Mouse (Mus musculus) thymus, postnatal 14 days (tissue): ENCODE results near the gene Ltb.
A peak's percentile ranks its signal among the peaks of the same experiment; 100 is the strongest.

Source experiments
- DNase-seq: peaks from one replicate; pipeline ENCODE4 v3.0.0; 2021

Gene Ltb

DNA sequence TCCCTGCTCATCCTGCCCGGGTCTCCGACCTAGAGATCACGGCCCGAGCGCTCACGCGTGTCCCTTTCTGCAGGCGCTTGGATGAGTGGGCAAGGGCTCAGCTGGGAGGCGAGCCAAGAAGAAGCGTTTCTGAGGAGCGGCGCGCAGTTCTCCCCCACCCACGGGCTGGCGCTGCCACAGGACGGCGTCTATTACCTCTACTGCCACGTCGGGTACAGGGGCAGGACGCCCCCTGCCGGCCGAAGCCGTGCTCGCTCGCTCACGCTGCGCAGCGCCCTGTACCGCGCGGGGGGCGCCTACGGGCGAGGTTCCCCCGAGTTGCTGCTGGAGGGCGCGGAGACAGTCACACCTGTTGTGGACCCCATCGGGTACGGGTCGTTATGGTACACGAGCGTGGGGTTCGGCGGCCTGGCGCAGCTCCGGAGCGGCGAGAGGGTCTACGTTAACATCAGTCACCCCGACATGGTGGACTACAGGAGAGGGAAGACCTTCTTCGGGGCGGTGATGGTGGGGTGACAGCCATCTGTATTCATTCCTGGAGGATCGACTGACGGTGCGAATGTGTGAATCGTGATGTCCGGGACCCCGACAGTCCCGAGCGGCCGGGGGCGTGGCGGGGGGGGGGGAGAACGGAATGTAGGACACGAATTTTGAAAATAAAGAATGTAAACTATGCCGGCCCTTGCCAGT, 1.5 kb downstream of the Ltb start:
- peak; percentile 99 for DNase-seq

DNA sequence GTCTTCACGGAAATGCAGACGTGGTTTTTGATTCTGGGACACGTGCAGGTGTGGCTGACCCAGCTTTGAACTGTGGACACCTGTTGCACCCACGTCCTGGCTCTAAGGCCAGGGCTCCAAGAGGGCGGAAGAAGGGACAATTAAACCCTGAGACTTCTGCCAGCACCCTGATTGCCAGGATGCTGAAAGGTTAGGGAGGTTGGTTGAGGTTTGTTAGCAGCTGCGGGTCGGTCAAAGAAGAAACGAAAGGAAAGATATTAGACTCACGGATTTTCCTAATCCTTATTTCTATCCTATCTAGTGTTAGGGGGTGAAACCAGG, 2.0 kb downstream of the Ltb start:
- DNase-seq = peak; percentile 51

DNA sequence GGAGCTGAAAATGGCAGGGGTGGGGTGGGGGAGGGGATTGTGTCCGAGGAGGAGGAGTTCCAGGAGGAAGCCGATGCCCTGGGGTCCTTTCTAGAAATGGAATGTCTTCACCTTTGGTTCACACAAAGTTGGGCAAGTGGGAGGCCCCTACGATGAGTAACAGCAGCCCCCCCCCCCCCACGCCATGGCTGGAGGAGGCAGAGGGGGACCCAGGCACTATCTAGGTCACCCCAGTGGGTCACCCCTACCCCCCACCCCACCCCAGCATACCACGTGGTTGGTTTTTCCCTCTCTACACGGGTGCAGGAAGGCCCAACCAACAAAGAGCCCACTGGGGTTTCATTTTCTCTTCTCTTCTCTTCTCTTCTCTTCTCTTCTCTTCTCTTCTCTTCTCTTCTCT, 2.9 kb downstream of the Ltb start:
- peak; percentile 45 for DNase-seq

DNA sequence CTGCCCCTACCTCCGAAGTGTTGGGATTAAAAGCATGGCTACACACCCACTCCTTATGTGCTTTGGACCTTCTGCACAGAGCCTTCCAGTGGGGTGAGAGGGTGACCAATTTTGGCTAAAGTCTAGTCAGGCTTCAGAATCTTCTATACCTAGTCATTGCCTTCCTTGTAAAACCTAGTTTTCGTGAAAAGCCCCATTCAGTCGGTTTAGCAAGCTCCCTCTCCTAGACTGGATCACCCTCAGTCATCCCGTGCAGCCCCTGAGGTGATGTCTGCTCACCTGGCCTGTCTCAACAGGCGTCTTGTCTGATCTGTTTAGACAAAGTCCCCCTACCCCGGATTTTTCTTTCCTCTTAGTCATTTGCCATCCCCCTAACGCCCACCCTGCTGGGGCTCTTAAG, 3.8 kb downstream of the Ltb start:
- DNase-seq = peak; percentile 16

DNA sequence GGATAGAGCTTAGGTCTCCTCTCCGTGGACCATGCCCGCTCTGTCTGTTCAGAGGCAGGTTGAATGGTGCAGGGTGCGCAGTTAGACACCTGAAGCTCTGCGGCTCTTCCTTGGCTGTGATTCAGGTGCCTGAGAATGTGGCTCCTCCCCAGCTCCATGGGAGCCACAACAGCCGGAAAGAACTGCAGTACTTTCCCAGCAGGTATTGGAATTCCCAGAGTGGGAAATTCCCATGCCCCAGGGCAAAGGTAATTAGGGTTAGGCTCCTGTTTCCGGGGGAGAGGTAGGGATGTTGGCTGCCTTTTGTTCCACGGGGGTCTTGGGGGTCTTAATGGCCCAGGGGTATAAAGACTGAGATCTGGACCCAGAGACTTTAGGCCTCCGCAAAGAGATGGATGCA, 4.7 kb downstream of the Ltb start:
- DNase-seq = no peak

DNA sequence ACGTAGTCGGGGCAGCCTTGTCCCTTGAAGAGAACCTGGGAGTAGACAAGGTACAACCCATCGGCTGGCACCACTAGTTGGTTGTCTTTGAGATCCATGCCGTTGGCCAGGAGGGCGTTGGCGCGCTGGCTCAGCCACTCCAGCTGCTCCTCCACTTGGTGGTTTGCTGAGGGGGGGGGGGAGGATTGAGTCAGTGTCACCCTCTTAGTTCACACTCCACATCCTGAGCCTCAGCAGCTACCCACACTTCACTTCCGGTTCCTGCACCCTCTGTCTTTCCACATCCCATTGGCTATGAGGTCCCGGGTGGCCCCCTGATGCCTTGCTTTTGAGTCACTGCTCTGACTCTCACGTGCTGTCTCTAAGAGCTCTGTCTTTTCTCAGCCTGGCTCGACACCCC, 6.2 kb downstream of the Ltb start:
- peak; percentile 87 for DNase-seq

DNA sequence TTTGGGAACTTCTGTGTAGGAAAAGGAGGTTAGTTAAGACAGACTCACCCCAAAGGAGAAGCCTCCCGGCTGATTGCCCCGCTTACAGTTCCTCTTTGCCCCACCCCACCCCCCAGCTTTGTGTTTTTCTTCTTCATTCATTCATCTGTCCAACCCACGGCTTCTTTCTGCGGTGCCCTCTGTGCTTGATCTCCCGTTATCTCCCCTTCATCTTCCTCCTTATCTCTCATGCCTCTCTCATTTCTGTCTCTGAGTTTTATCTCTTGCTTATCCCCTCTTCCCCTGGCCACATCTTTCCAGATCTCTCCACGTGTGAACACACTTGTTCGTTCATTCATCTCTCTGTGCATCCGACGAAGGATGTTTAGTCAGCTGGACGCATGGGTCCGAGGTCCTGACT, 6.9 kb downstream of the Ltb start:
- DNase-seq = peak; percentile 45

DNA sequence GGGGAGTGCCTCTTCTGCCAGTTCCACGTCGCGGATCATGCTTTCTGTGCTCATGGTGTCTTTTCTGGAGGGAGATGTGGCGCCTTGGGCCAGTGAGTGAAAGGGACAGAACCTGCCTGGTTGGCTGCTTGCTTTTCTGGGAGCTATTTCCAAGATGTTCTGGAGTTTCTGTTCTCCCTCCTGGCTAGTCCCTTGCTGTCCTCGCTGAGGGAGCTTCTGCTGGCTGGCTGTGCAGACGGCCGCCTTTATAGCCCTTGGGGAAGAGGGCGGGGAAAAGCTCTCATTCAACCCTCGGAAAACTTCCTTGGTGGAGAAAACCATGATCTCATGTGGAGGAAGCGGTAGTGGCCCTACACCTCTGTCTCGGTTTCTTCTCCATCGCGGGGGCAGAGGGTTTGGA, 7.5 kb downstream of the Ltb start, which contains the start of gene Tnf:
TSS of gene Tnf (minus strand) at position 221 of the 400 bp plus-strand sequence.
- DNase-seq = peak; percentile 75

DNA sequence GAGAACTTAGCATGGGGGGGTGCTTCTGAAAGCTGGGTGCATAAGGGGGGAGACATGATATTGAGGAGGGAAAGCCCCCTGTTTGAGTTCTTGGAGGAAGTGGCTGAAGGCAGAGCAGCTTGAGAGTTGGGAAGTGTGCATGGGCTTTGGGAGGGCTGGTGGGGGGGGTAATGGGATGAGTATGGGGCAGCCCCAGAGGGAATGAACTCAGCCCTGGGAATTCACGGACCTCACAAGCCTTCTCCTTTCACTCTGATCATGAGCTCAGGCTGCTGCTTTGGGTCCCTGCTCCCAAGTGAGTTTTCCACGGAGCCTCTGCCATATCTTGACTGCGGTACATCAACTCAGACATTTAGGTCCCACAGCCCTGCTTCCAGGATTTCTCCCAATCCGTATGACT, 8.2 kb downstream of the Ltb start:
- no peak for DNase-seq

DNA sequence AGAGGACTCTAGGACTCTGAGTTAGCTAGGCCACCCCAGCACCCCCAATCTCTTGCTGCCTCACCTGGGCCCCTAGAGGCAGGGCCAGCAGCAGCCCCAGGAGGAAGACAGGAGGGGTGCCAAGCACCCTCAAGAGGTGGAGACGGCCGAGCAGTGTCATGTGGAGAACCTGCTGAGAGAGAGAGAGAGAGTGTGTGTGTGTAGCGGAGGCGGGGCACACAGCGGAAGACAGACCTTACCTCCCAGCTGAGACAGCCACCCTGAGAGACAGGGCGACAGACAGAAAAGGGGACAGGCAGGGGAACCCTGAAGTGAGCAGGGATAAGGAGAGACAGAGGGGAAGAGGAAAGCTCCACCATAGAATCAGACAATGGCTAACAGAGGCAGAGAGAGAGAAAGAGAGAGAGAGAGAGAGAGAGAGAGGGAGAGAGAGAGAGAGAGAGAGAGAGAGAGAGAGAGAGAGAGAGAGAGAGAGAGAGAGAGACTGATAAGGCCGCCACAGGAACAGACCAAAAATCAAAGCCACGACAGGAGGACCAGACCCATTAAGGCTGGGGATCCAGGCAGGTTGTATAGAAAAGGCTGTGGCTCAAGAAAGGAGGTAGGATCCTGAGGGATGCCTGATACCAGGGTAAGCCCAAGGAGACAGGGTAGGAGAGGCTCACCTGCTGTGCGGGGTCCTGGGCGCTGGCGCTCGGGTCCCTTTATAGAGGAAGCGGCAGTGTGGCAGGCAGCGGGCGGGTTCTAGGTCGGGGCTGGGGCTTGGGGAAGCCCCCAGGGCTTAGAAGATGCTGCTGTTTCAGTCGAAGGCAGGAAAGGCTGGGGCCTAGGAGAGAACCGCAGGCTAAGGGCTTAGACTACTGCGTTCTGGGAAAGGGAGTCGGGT, 10.5 kb downstream of the Ltb start, which contains the start of gene Lta:
TSS of gene Lta (minus strand) at position 858 of the 886 bp plus-strand sequence.
- peak; percentile 84 for DNase-seq

DNA sequence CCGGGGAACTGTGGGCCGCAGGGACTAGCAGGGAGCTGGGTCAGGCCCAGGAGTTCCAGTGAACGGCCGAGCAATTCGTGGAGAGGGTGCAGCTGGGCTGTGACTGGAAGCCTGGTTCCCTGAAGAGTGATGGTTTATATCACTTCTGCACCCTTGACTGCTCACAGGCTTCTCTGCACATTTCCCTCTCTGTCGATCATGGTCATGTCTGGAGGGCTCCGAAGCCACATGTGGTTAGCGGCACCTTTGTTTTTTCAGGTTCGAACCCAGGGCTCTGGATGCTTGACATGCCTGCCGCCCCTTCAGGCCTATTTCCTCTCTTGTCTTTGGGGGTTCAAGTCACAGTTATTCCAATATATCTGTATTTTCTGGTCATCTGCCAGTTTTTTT, 11.1 kb downstream of the Ltb start:
- DNase-seq = no peak

DNA sequence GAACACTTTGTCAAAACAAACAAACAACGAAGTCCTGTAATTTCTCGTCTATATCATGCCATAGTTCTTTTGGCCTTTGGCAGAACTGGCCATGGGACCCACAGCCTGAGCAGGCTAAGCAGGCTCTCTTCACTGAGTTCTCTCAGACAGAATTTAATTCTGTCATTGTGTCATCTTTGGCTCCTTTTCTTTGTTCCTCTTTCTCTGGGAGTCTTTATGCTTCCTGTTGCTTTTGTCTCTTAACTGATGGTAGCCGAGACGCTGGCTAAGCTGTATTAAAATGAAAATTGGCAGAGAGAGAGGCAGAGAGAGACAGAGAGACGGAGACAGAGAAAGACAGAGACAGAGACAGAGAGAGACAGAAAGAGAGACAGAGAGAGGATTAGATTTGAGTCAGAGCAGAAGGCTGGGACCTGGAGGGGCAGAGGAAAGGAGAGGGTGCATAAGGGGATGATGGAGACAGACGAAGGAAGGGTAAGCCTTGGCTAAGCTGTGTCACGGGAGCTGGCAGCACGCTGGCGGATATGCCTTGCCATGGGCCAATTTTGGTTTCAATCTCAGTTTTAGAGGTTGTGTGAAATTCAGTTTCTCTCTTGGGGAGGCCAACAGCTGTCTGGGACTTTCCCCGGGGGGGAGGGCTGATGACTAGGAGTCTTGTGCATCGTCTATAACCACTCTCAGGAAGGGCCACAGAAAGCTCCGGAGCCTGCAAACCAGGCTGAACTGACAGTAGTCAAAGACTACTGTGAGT, 15.7 kb downstream of the Ltb start:
- peak; percentile 47 for DNase-seq

DNA sequence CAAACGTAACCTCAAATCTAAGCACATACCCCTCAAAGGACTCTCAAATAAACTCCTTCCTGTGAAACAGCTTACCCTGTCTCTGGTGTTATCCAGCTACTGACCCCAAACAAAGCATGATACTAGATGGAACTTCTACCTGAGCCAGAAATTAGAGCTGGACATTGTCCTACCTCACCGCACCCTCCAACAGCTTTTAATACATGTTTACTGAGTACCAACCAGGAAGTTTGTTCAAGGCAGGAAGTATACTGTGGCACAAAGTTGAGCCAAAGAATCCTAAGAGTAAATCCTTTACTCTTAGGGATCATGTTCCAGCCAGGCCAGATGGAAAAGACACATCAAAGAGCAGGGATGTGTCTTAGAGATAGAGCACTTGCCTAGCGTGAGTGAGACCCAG, 16.4 kb downstream of the Ltb start:
- DNase-seq = no peak

DNA sequence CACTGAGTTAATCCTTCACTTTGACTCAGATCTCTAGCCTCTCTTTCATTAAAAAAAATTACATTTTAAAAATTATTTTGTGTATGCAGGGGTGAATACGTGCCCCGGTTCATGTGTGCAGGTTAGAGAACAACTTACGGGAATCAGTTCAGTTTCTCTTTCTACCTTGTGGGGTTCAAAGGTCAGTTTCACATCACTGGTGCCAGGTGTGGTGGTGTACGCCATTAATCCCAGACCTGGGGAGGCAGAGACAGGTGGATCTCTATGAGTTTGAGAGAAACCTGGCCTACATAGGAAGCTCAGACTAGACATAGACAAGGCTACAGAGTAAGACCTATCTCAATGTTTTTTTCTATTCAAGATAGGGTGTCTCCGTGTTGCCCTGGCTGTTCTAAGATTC, 18.8 kb downstream of the Ltb start:
- DNase-seq = no peak

DNA sequence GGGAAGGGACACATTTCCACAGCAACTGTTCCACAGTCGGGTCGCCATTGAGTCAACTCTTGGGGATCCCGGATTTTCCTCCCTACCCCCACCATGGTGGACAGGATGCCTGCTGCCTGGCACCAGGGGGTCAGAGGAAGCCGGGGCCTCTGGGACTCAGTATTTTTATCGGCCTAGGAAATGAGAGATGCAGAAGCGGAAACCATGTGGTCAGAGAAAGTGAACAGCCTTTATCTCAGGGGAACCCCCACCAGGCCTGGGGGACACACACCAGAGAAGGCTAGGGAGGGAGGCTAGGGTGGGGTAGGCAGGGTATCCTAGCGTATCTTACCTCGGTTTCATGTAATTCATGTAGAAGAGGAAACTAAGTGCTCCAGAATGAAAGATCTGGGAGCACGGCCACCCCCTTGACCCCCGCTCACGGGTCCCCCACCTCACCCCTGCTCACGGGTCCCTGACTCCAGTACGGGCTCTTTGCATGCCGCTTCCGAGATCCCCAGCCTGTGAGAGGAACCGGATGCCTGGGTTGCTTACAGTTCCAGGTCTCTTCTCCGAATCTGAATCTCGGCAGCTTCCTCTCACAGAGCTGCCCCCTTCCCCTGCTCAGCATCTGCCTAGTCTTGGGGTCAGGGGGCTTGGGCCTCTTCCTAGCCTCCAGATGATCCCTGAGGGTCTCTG, 24.4 kb downstream of the Ltb start:
- DNase-seq = peak; percentile 63

DNA sequence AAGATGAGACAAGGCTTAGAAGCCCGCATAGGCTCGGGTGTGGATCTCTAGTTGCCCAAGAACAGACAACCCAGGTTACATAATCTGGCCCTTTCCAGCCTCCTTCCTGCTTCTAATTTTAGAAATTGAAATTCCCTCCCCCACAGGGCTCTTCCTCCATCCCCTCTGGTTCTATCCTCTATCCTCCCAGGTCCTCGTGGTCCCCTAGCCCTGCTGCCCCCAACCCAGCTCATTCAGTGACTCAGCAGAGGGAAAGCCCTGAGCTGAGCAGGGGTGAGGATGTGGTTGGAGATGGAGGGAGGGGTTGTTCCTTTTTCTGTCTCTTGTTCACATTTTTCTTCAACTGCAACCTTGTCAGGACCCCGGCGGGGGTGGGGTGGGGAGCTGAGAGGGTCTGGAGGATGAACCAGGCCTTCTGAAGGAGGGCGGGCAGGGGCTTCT, 25.4 kb downstream of the Ltb start:
- peak; percentile 81 for DNase-seq

DNA sequence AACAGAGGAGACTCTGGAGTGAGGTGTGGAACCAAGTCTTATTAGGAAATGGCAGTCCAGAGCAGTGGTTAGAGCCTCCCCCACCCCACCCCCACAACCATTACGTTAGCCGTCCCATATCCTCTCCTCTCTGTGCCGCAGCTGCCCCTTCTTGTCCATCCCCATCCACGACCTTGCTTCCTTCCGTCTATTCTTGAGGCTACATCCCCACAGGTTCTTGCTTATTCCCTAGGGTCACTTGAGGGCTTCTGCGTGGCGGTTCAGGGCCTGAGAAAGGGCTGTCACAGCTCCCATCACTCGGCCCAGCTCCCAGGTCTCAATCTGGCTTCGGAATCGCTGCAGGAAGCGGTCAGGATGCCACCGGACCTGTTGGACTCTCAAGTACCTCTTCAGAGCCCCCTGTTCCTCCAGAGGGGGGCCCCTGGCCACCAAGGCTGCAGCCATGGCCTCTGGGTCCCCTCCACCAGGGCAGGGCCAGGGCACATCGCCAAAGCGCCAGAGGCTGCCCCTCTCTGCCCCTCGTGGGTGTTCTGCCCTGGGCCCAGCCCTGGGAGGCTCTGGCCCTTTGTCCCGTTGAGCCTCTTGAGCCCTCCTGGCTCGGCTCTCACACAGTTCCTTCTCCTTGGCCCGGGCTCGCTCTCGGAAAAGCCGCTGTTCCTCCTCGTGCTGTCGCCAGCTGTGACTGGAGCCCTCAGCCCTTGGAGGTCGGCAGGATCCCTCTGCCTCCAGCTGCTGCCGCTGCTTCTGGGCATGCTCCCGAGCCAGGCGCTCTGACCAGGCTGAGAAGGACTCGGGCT, 26.1 kb downstream of the Ltb start, which contains the start of gene Gm16181:
TSS of gene Gm16181 (plus strand) at position 679 of the 797 bp plus-strand sequence.
- no peak for DNase-seq

DNA sequence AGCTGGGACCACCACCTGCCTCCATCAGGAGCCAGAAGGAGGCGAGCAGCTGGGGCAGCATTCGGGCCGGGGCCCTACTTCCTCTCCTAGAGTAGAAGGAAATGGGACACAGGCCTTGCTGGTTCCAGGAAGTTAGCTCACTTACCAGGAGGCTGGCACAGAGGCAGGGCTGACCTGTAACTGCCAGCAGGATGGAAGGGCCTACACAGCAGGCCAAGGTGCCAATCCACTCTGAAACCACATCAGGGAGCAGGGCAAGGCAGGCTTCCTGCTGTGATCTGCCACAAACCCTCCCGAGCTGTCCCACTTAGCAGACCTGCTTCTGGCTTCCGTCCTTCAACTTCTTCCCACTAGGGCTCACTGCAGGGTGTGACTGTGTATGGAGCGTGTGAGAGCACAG, 28.1 kb downstream of the Ltb start:
- DNase-seq = peak; percentile 78

DNA sequence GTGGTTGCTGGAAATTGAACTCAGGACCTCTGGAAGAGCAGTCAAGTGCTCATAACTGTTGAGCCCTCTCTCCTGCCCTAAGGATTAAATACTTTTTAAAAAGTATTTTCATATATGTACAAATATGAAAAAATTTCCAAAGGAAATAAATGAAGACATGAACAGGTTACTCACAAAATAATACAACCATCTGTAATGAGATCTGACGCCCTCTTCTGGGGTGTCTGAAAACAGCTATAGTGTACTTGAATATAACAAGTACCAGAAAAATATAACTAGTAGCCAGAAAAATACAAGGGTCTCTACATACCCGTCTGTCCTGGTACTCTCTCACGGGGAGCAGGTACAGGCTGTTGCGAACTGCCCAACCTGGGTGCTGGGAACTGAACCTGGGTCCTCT, 30.4 kb downstream of the Ltb start:
- no peak for DNase-seq

DNA sequence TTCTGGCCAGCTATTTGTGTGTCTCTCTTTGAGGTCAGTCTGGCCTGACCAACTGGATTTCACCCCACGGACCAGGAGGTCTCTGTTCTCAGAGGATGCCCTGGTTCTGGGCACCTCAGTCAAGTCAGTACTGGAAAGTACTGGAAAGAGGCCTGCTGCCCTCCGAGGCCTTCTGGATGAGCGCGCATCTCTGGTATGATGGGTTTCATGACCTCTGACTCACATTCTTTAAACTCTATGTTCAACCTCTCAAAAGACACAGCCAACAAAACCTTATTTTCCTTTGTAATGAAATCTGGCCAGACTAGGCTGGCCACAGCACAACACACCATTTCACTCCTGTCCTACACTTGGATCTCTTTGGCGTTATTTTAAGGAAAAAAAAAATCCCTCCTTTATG, 31.2 kb downstream of the Ltb start:
- DNase-seq = no peak

DNA sequence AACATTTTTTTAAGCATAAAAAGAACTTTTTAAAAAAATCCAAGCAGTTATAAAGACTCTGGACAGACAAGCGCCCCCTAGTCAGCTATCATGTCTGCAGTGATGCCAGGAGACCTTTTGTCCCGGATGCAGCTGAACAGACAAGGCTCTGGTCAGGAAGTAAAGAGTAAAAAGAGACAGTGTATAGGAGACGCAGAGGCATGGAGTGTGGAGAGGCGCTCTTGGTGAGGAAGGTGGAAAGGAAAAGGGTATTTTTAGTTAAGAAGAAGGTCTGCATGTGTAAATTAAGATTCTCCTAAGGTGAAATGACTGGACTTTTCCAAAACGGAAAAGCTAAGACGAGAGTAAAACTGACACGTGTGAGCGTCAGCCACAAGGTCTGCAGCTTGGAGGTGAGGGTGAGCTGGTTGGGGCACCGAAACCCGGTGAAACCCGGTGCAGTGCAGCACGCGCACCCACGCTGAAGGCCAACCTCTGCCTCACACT, 32.4 kb downstream of the Ltb start:
- peak; percentile 69 for DNase-seq

DNA sequence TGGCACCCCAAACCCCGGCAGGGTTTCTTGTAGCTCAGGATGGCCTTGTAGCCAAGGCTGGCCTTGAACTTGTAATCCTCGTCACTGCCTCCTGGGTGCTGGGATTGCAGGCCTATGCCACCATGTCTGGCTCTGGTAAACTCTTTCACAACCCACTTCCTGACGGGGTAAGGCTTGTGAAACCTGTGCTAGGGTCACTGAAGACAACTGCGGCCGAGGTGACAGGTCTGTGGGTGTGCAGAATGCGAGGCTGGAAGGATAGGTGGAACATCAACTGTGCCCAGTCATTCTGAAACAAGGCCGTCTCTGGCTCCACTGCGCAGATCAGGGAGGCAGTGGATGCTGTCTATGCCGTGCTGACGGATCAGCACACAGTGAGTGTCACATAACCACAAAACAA, 36.8 kb downstream of the Ltb start:
- DNase-seq = no peak
